In the genomic region with DNA sequence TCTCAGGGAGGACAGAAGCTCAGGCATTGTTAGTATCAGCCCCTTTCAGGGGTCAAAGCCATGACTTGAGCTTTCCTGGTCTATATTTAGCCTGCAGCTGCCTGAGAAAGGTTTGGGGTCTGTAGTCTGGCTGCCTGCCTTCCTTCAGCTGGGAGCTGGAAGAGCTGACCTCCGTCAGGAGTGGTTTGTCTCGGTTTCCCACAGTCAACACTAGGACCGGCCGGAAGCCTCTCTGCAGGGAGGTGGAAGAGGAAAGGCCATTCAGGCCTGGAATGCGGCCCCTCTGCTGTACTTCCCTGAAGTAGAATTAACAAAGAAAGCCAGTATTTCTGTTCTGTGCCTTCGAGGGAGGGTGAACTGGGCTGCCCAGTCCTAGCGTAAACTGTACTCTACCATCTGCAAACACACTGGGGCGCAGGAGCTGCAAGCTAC, we compare ENCODE assay signal across 8 mouse cellular contexts.
DNase-seq lines count a peak whose midpoint lies in the region; ATAC-seq and TF ChIP-seq lines count a peak whose summit lies in the region.

No protein-coding gene starts in this region.

- peak overlapping the region; percentile 57 for H3K4me3 ChIP-seq in E14TG2a.4 (replicated peaks; ENCODE audit: low read length)
- H3K4me3 ChIP-seq in heart, postnatal 0 days (ENCODE audit: low read depth, low read length) = peak overlapping the region; percentile 64
- no peak overlapping the region for H3K4me3 ChIP-seq in midbrain, embryonic 14.5 days (replicated peaks; ENCODE audit: low read depth, low read length)

- H3K27ac ChIP-seq in heart, postnatal 0 days (ENCODE audit: low read depth) = peak overlapping the region; percentile 96
- H3K27ac ChIP-seq in midbrain, embryonic 14.5 days (replicated peaks; ENCODE audit: low read depth, low read length) = no peak overlapping the region

- no peak for TF ChIP-seq EP300 in heart, postnatal 0 days (IDR thresholded peaks at IDR 0.05; ENCODE audit: low read depth)

- no peak for TF ChIP-seq CTCF in E14TG2a.4 (conservative IDR thresholded peaks at IDR 0.05; ENCODE audit: low read length)
- TF ChIP-seq CTCF in brain, embryonic 14.5 days (IDR thresholded peaks at IDR 0.05; ENCODE audit: borderline replicate concordance, extremely low read depth, insufficient read depth, insufficient read length) = no peak
- no peak for TF ChIP-seq CTCF in heart, postnatal 0 days (IDR thresholded peaks at IDR 0.05; ENCODE audit: low read depth)

- TF ChIP-seq POLR2A in brain, embryonic 14.5 days (IDR thresholded peaks at IDR 0.05; ENCODE audit: borderline replicate concordance, extremely low read depth, insufficient read depth, insufficient read length, poor library complexity, severe bottlenecking) = no peak

- H3K9me3 ChIP-seq in E14TG2a.4 (ENCODE audit: low read length) = peaks cover 98% of the 10 kb centered on the region
- H3K9me3 ChIP-seq in heart, postnatal 0 days (replicated peaks; ENCODE audit: control insufficient read depth, low read length) = no peaks in the 10 kb centered on the region
- no peaks in the 10 kb centered on the region for H3K9me3 ChIP-seq in midbrain, embryonic 14.5 days (ENCODE audit: control insufficient read depth, low read length)

- H3K27me3 ChIP-seq in E14TG2a.4 (ENCODE audit: insufficient read depth, low read length) = no peaks in the 10 kb centered on the region
- no peaks in the 10 kb centered on the region for H3K27me3 ChIP-seq in heart, postnatal 0 days (ENCODE audit: control insufficient read depth, insufficient read depth, low read length)
- H3K27me3 ChIP-seq in midbrain, embryonic 14.5 days (ENCODE audit: control insufficient read depth, insufficient read depth, low read length) = no peaks in the 10 kb centered on the region

- H3K4me1 ChIP-seq in E14TG2a.4 (replicated peaks; ENCODE audit: low read depth, low read length) = peaks cover 32% of the 10 kb centered on the region
- H3K4me1 ChIP-seq in heart, postnatal 0 days (ENCODE audit: control insufficient read depth, insufficient read depth) = peaks cover 45% of the 10 kb centered on the region
- peaks cover 13% of the 10 kb centered on the region for H3K4me1 ChIP-seq in midbrain, embryonic 14.5 days (ENCODE audit: control insufficient read depth, insufficient read depth, low read length)

- peak; percentile 22 for ATAC-seq in heart, postnatal 0 days (ENCODE audit: insufficient read depth, low read depth)
- ATAC-seq in midbrain, embryonic 14.5 days (ENCODE audit: low FRiP score, low TSS enrichment) = no peak
- no peak for ATAC-seq in frontal cortex, adult (ENCODE audit: low TSS enrichment)

- peak overlapping the region; percentile 71 for H3K4me2 ChIP-seq in heart, postnatal 0 days (ENCODE audit: low read depth, low read length)
- peak overlapping the region; percentile 23; the same call in 1 of the 2 replicates for H3K4me2 ChIP-seq in midbrain, embryonic 14.5 days (ENCODE audit: low read length)

- 5% methylated on average over 8 of the region's 8 CpGs for WGBS in heart, postnatal 0 days
- WGBS in midbrain, embryonic 14.5 days = 37% methylated on average over 8 of the region's 8 CpGs

- peak overlapping the region; percentile 81 for H3K9ac ChIP-seq in heart, postnatal 0 days (replicated peaks; ENCODE audit: low read depth, low read length)
- H3K9ac ChIP-seq in midbrain, embryonic 14.5 days (replicated peaks; ENCODE audit: low read length) = no peak overlapping the region

- peak; percentile 60 for DNase-seq in brain, embryonic 14.5 days (ENCODE audit: low read depth)
- peak; percentile 74 for DNase-seq in heart, postnatal 0 days (ENCODE audit: low spot score)
- peak; percentile 64 to 68 for DNase-seq in kidney, postnatal 36 days
- peak; percentile 31 for DNase-seq in midbrain, embryonic 14.5 days
- DNase-seq in urinary bladder, postnatal 4 days (ENCODE audit: low spot score in 2 of 2) = no peak
- no peak for DNase-seq in c-Kit-positive CD71-positive TER-119-positive erythroid progenitor cells, embryonic 14.5 days (ENCODE audit: low spot score)

- H3K36me3 ChIP-seq in E14TG2a.4 (ENCODE audit: insufficient read depth, low read length) = peaks cover 81% of the 10 kb centered on the region
- peaks cover 20% of the 10 kb centered on the region for H3K36me3 ChIP-seq in heart, postnatal 0 days (replicated peaks; ENCODE audit: control insufficient read depth, insufficient read depth, low read length)
- H3K36me3 ChIP-seq in midbrain, embryonic 14.5 days (ENCODE audit: control insufficient read depth, insufficient read depth, low read length) = no peaks in the 10 kb centered on the region

Comparison
In these comparisons a context has a peak if more than half of its experiments do, and no peak if none do; other contexts are left out.
1. DNase-seq: peak in brain, embryonic 14.5 days (single experiment), heart, postnatal 0 days (single experiment), kidney, postnatal 36 days (2 of 2) and midbrain, embryonic 14.5 days (single experiment); none in urinary bladder, postnatal 4 days (0 of 2) and c-Kit-positive CD71-positive TER-119-positive erythroid progenitor cells, embryonic 14.5 days (single experiment).